Mouse (Mus musculus): Measurements from ENCODE around the gene Abca1.

Gene Abca1

GRCm38 (mm10) chr4:53121516-53122227, 38.0 kb downstream of the Abca1 start:
- in situ Hi-C loops (cut with MseI, MboI), result loop anchor here (10.0 kb wide), 1 partner anchor 233 kb away; no protein-coding TSS in a partner anchor

DNA sequence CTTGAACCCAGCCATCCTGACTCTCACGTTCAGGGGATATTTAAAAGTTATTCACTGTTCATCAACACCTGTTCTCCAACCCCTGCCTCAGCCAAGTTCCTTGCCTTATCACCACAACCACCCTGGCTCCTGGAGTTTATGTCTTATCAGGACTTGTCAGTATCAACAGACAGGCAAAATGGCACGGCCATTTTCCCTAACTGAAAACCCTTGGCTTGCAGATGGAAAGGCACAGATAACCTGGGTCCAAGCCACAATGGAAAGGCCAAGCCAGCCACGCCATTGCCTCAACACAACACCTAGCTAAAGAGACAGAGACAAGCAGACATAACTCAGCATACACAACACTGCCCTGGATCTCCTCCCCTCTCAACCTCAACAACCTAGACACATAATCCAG, 38.6 kb downstream of the Abca1 start:
- in situ Hi-C loops (cut with MseI, MboI), result loop anchor here (10.0 kb wide), 1 partner anchor 234 kb away; no protein-coding TSS in a partner anchor

GRCm38 (mm10) chr4:53120038-53120685, 39.5 kb downstream of the Abca1 start:
- in situ Hi-C loops (cut with MseI, MboI), result loop anchor here (10.0 kb wide), 1 partner anchor 235 kb away; no protein-coding TSS in a partner anchor

DNA sequence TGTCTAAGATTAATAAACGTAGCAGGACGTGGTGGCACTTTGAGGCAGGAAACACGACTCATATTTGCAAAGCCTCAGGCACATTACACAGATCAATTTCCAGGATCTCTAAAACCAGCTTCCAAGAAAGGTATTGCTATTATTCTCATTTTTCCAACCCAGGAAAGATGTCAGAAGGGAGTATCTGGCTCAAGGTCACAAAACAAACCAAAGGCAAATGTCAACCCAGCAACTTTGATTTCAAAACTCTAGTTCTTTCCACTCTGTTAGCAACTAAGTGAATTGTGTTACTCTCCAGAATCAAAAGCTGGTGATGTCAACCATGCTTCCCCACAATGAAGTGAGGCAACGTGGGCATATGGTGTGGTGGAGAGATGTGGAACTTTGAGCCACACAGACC, 41.1 kb downstream of the Abca1 start:
- in situ Hi-C loops (cut with MseI, MboI), result loop anchor here in 1 of 2 experiments (10.0 kb wide), 1 partner anchor 476 kb away; no protein-coding TSS in a partner anchor

DNA sequence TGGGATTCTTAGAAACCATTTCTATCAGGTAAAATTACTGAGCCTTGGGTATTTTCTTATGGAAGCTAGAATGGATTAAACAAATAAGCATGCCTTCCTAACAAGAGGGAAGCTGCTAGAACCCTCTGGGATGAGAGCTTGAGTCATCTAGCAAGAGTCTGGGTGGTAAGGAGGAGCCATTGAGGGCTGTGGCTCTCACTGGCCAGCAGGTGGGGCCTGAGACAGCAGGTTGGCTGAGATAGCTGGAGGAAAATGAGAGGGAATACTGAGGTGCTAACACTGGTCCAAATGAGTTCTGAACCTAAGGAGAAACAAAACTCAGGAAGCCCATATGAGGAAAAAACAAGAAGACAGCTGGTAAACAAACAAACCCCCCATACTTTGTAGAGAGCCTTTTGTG, 42.1 kb downstream of the Abca1 start:
- in situ Hi-C loops (cut with MseI, MboI), result loop anchor here in 1 of 2 experiments (10.0 kb wide), 1 partner anchor 477 kb away; no protein-coding TSS in a partner anchor

DNA sequence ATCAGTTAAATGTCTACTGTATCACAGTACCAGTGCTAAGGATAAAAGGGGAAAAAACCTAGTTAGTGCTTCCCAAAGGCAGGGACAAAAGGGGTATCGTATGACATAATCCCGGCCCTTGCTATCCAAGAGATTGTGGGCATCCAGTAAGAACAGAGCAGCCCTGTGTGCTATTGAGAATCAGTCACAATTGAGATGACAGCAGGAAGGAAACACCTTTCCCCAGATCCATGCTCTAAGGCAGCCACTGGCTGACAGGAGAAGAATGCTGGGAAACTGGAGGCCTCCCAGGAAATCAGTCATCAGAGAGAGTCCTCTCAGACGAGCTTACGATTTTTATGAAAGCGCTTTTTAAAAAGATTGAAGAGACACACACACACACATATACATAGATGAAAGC, 42.6 kb downstream of the Abca1 start:
- in situ Hi-C loops (cut with MseI, MboI), result loop anchor here in 1 of 2 experiments (10.0 kb wide), 1 partner anchor 478 kb away; no protein-coding TSS in a partner anchor

DNA sequence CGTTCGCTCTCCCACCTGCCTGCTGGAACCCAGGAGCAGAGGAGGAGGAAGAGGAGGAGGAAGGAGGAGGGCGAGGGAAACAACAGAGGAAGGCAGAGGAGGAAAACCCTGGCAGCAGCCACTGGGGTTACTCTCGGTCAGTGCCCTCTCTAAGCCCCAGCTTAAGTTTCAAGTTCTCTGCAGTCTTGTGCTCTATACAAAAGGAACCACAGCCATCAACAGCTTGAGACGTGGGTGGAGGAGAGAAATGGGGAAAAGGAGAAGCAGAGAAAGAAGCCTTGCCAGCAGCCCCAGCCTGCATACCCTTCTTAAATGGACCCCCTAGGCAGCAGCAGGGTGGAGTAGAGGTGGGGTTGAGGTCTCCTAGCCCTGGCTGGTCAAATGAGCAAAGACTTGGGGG, 43.8 kb downstream of the Abca1 start:
- in situ Hi-C loops (cut with MseI, MboI), result loop anchor here in 1 of 2 experiments (10.0 kb wide), 1 partner anchor 479 kb away; no protein-coding TSS in a partner anchor

DNA sequence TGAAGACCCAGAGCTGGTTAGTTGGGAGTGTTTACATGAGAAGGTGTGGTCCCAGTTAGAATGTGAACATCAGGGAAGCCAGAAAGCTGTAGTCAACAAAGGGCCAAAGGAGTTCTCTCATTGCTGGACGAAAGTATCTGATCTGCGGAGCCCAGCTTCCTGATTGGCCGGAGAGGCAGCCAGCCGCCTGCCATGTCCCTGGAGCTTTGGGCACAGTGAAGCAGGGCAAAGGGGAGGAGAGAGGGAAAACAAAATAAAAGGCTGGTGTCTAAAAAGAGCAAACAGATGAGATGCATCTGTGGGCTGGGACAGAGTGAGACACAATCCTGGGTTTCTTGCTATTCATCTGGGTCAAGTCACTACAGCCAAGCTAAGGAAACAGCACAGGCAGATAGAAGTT, 44.3 kb downstream of the Abca1 start:
- in situ Hi-C loops (cut with MseI, MboI), result loop anchor here in 1 of 2 experiments (10.0 kb wide), 1 partner anchor 479 kb away; no protein-coding TSS in a partner anchor

DNA sequence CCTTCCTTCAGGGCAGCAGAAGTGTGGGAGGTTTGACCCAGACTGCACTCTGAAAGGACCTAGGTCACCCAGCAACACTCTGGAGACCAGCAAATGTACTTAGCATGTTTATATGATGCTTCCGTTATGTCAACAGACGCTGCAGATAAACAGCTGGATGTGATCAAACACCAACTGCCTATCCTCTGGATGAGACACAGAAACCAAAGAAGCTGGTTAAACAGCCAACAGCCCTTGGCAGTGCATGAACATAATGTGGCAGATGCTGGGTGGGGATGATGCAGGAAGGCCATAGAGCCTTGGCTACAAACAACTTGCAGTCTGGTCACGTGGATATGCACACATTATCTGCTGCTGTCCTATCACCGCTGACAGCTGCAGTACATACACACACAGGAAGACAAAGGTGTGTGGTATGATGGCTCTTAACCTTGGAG, 47.8 kb downstream of the Abca1 start:
- in situ Hi-C loops (cut with MseI, MboI), result loop anchor here in 1 of 2 experiments (10.0 kb wide), 1 partner anchor 483 kb away; no protein-coding TSS in a partner anchor

GRCm38 (mm10) chr4:53110356-53110755, 49.3 kb downstream of the Abca1 start:
- in situ Hi-C loops (cut with MseI, MboI), result loop anchor here in 1 of 2 experiments (10.0 kb wide), 1 partner anchor 484 kb away; no protein-coding TSS in a partner anchor

- in situ Hi-C loops (cut with MseI, MboI), result no loop called here
These were observed 50.2 kb downstream of the Abca1 start for GRCm38 (mm10) chr4:53109381-53109928.

GRCm38 (mm10) chr4:53108194-53108593, 51.5 kb downstream of the Abca1 start:
- in situ Hi-C loops (cut with MseI, MboI), result no loop called here

GRCm38 (mm10) chr4:53106732-53107131, 53.0 kb downstream of the Abca1 start:
- in situ Hi-C loops (cut with MseI, MboI), result no loop called here

GRCm38 (mm10) chr4:53106071-53106470, 53.6 kb downstream of the Abca1 start:
- in situ Hi-C loops (cut with MseI, MboI), result no loop called here

DNA sequence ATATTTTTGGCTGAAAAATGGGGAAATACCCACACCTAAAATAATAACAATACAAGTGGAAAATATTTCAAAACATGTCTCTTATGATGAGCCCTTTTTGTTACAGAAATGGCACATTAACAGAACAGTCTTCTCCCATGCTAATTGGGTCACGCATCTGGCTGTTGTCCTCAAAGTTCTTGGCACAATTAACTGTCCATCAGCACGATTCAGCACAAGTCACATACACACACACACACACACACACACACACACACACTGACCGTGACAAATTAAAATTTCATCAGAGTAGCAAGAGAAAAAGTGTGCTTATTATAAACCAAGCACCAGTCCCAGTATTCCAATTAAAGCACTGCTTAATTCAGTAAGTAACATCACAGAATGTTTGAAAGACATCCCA, 55.1 kb downstream of the Abca1 start:
- in situ Hi-C loops (cut with MseI, MboI), result no loop called here

GRCm38 (mm10) chr4:53102529-53102928, 57.2 kb downstream of the Abca1 start:
- in situ Hi-C loops (cut with MseI, MboI), result no loop called here

GRCm38 (mm10) chr4:53101306-53101705, 58.4 kb downstream of the Abca1 start:
- in situ Hi-C loops (cut with MseI, MboI), result no loop called here

DNA sequence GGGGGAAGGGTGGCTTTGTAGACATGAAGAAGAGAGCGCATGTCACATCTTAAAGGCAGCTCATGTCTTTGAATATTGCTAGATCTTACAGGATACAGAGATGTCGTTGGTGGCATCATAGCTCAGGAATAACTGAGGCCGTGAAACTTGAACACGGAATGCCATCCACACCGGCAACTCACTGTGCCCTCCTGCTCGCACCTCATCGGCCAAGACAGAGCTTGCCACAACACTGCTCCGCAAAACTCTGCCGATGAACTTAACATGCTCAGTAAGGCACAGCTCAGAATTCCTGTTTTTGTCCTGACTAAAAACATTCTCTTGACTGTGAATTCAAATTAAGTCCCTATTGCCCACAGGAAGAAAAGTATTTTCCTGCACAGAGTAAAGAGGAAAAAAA, 59.2 kb downstream of the Abca1 start:
- in situ Hi-C loops (cut with MseI, MboI), result no loop called here

- in situ Hi-C loops (cut with MseI, MboI), result no loop called here
These were observed 64.8 kb downstream of the Abca1 start for GRCm38 (mm10) chr4:53094850-53095249.

DNA sequence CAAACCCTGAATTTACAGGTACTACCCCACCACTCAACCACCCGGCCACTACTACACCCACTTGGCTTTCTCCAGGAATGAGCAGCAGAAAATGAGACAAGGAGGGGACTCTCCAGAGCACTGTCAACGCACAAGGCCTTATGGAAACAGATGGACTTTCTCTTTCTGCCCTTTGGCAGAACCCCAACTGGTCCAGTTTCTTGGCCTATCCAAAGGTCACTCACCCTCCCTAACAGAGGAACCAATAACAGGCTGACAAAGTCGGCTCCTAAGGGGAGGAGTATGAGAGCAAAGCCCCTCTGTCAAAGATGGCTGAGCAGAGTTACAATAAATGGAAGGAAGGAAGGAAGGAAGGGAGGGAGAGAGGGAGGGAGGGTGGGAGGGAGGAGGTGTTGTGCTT, 65.4 kb downstream of the Abca1 start:
- in situ Hi-C loops (cut with MseI, MboI), result no loop called here

DNA sequence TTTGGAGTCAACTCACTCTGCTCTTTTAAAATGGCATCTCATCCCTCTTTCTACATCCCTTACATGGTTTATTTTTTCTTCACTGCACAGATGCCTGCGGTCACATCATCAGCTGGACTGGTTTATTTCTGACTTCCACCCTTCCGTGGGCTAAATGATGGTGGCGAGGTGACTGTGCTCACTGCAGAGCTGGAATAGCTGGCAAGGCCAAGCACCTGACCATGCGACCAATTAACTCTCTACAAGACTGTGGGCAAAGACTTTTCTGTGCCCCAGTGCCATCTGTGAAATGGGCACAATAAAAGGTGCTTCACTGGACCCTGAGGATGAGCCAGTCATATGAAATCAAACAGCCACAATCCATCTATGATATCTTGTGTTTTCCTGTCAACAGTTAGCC, 66.1 kb downstream of the Abca1 start:
- in situ Hi-C loops (cut with MseI, MboI), result no loop called here

GRCm38 (mm10) chr4:53089641-53090040, 70.1 kb downstream of the Abca1 start:
- in situ Hi-C loops (cut with MseI, MboI), result no loop called here

Measured in mouse trophoblast stem cell (cell line).